Mouse (Mus musculus) cerebellum, postnatal 10 days (tissue): ENCODE data around the gene Scgb2b3.

Experiments used
- DNase-seq, 2 experiments: peaks; one replicate each; pipeline ENCODE4 v3.0.0; 2021; ENCODE audit warnings: mixed read lengths in 2 of 2

The Scgb2b3 gene

GRCm38 (mm10) chr7:31362022-31362560 lies at the start of gene Scgb2b3:
Scgb2b3 (minus strand) TSS chr7:31362072.
- DNase-seq, result no peak

GRCm38 (mm10) chr7:31375292-31375691 lies 13.4 kb upstream of the Scgb2b3 start, which contains the start of gene Scgb1b3:
Scgb1b3 (plus strand) TSS chr7:31375592.
- DNase-seq, result no peak
